Mouse (Mus musculus): ENCODE data around the gene Taf13.
"Not testable (repeated sequence)": the region's sequence is repeated elsewhere in the genome, so short reads cannot be mapped to it uniquely, and the experiment has no call there.

Taf13 gene

GRCm38 (mm10) chr3:108571443-108572294, at the start of gene Taf13:
Gene Taf13, plus strand, starts transcription at chr3:108571698.
- peak; percentile 93 for DNase-seq (ENCODE audit: extremely low spot score, low read depth, low spot score)

GRCm38 (mm10) chr3:108523415-108523814, 48.1 kb upstream of the Taf13 start:
- DNase-seq (ENCODE audit: extremely low spot score, low read depth, low spot score), result no peak

GRCm38 (mm10) chr3:108528489-108528888, 43.0 kb upstream of the Taf13 start:
- no peak for DNase-seq (ENCODE audit: extremely low spot score, low read depth, low spot score)

DNA sequence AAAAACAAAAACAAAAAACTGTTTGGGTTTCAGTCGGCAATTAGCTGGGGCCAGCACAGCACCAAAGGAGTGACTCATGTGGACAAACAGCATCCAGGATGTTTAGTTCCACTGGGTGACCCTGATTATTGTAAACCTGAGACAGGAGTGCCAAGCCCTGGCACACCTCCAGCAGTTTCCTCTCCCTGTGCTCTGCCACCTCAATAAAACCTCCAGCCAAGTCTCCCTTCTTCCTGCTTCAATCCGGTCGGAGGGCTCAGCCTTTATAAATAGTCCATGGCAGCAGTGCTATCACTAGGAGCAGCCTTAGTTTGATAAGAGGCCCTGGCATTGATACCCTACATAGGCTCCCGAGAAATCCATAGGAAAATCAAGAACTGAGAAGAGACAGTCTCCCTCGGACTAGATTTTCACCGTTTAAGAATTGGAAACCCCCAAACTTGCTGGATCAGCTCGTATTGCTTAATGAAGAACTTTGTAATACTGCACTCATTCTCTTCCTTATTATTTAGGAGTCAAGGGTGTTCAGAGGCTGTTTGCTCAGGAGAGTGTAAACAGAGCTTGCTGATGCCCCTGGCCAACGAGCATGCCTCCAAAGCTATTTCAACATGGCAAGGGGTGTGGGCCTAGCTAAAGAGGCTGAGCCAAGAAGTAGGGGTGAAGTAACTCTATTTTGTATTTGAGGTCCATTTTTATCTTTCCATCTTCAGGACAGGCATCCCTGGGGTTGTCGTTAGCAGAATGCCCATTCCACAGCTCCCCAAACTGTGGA, 38.2 kb upstream of the Taf13 start:
- DNase-seq (ENCODE audit: extremely low spot score, low read depth, low spot score), result no peak

DNA sequence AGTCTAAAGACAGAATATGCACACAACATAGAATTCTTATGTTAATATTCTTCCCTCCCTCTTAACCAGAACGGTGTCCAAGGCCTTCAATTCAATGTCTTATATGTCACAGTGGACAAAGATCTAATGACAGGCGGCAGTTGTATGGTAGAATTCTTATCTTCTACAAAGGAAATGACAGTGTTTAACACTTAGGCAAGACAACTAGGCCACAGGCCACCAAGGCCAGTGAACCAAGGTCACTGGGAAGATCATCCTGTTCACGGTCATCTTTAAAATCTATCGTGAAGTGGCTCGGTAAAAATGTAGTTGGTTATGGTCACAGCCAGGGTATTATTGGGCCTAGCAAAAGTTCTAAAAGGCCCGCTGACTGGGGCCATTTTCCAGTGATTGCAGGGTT, 37.5 kb upstream of the Taf13 start, which contains the start of gene 1700013F07Rik:
Gene 1700013F07Rik, plus strand, starts transcription at position 200 of the 400 bp plus-strand sequence.
- no peak for DNase-seq (ENCODE audit: extremely low spot score, low read depth, low spot score)

DNA sequence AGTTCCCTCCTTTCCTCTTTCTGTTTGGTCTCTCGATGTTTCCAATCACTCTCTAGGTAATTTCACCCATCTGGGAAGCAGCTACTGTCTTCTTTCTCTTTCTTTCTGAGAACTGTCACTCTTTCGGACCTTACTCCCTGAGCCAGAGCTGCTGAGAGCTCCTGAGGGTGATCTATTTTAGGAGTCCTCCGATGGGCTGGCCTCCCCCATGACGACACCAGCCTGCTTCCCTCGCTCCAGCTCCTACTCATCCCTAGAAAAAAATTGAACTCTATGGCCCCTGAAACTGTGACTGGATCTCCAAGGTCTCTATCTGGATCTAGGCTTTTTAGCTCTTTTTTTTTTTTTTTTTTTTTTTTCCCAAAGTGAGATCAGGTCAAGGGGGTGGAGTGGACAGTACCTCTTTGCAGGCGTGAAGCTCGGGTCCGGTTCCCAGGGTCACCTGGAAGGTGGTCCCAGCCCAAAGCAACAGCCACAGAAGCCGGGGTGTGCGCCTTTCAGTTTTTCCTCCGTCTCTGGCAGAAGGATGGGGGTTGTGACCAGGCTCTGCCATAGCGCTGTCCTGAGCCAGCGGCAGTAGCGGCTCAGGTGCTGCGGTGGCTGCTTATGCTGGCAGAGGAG, 35.5 kb upstream of the Taf13 start:
- no peak for DNase-seq (ENCODE audit: extremely low spot score, low read depth, low spot score)

- DNase-seq (ENCODE audit: extremely low spot score, low read depth, low spot score), result peak; percentile 12
These were observed 34.8 kb upstream of the Taf13 start, which contains the start of gene 5330417C22Rik for GRCm38 (mm10) chr3:108536517-108537260. Gene 5330417C22Rik, minus strand, starts transcription at chr3:108536536.

- DNase-seq (ENCODE audit: extremely low spot score, low read depth, low spot score), result peak; percentile 79
These were observed 34.2 kb upstream of the Taf13 start for GRCm38 (mm10) chr3:108537303-108537702.

- DNase-seq (ENCODE audit: extremely low spot score, low read depth, low spot score), result no peak
These were observed 29.2 kb upstream of the Taf13 start for GRCm38 (mm10) chr3:108542299-108542698.

DNA sequence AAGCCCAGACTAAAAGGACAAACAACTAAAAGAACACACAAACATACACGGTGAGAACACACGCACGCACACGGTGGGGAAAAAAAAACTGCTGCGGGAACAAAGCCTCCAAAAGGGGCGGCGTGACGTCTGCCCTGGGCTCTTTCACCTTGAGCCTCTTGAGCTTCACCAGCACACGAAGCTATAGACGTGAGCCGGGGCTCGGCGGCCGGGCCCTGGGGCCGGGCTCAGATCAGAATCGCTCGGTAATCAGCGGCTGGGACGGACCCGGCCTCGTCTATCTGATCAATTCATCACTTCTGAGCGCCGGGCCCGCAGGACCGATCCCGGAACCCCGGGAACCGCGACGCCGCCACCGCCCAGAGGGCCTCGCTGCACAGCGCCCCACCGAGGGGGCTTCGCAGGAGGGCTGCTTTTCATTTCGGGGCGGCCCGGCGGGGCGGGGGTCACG, 17.4 kb upstream of the Taf13 start:
- DNase-seq (ENCODE audit: extremely low spot score, low read depth, low spot score), result no peak

GRCm38 (mm10) chr3:108554587-108555312, 16.7 kb upstream of the Taf13 start:
- peak; percentile 88 for DNase-seq (ENCODE audit: extremely low spot score, low read depth, low spot score)

GRCm38 (mm10) chr3:108557888-108558287, 13.6 kb upstream of the Taf13 start:
- DNase-seq (ENCODE audit: extremely low spot score, low read depth, low spot score), result no peak

GRCm38 (mm10) chr3:108562133-108562730, 9.3 kb upstream of the Taf13 start, which contains the start of gene Tmem167b:
Gene Tmem167b, minus strand, starts transcription at chr3:108562466.
- DNase-seq (ENCODE audit: extremely low spot score, low read depth, low spot score), result peak; percentile 98

DNA sequence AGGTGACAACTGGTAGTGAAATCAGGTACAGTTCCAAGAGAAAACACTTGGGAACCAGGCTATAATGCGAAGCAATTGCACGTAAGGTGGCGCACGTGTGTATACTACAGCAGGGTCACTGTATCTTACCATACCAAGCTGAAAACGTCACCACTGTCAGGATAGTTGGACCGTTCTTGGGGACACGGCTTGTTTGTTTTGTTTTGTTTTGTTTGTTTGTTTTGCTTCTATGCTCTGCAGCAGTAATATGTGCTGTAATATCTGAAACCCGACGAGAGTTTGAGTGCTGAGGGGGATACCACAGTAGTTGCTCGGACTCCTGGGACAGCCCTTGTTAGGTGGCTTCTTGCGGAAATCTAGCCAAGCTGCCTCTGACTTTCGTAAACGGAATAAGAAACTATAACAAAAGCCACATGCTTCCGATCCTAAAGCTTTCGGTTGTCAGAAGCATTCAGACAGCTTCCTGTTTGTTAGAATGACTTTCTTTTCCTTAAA, 8.7 kb upstream of the Taf13 start:
- no peak for DNase-seq (ENCODE audit: extremely low spot score, low read depth, low spot score)

GRCm38 (mm10) chr3:108563309-108563708, 8.2 kb upstream of the Taf13 start:
- DNase-seq (ENCODE audit: extremely low spot score, low read depth, low spot score), result no peak

DNA sequence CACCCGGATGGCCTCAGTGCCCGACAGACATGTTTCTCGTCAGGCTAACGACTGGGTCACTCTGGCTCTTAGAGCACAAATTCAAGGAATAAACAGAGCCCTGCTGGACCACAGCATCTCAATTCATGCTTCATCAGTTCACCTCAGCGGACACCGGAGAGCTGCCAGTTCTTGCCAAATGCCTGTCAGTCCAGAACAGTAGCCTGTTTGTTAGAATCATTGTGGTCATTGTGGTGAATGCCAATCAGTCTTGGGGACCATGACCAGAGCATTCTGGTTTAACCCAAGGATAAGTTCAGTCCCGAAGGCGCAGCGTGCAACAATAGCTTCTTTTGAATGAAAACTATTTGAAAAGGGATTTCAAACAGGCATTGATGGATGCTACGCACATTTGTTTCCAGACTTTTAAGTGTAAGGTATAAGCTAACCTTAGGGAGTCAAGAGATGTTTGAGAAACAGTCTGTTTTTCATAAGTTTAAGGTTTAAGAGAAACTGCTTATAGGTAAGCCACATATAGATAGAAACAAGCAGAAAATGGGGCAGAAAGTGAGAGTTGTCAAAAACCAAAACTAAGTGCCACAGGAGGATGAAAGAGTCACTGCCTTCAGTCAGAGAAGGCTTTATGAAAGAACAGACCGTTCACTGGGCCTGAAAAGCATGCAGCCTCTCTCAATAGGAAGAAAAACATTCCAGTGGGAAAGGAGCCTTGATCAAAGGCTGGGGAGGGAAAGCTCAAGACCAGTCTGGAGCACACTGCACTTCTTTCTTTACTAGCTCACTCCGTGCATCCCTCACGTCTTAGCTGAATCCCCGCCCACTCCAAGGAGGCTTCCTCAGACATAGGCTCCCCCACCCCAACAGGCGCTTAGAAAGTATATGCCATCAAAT, 3.3 kb upstream of the Taf13 start:
- DNase-seq (ENCODE audit: extremely low spot score, low read depth, low spot score), result no peak

GRCm38 (mm10) chr3:108569636-108570035, 1.9 kb upstream of the Taf13 start:
- DNase-seq (ENCODE audit: extremely low spot score, low read depth, low spot score), result not testable (repeated sequence)

GRCm38 (mm10) chr3:108570813-108571212, 685 bp upstream of the Taf13 start:
- DNase-seq (ENCODE audit: extremely low spot score, low read depth, low spot score), result no peak

All from hindlimb bud, embryonic 11.5 days (tissue).